Mouse (Mus musculus) forebrain, embryonic 15.5 days (tissue): ENCODE measurements around the gene Crip1. TPM values are rescaled to one million over a fixed set of nuclear protein-coding genes. Genes with fewer than 3 reads are reported as not detected.

Experiments used
- ATAC-seq: fragments of 200-750 bp; cut with Nextera tagmentation; replicated peaks from 2 replicates; pipeline ENCODE4 v1.8.0; 2017; ENCODE audit warnings: mild to moderate bottlenecking, moderate TSS enrichment, moderate library complexity
- H3K27ac ChIP-seq: fragments of 300-500 bp; sonication (generic); replicated peaks from 2 replicates; pipeline ENCODE4 v1.5.1; 2015; ENCODE audit warnings: mild to moderate bottlenecking, inconsistent platforms
- H3K27me3 ChIP-seq: fragments of 300-500 bp; sonication (generic); 2 replicates; pipeline ENCODE4 v1.6.1; 2015; ENCODE audit warnings: inconsistent platforms
- H3K36me3 ChIP-seq: fragments of 300-500 bp; sonication (generic); 2 replicates; pipeline ENCODE4 v1.6.1; 2015; ENCODE audit warnings: mild to moderate bottlenecking, inconsistent platforms
- H3K4me1 ChIP-seq: fragments of 300-500 bp; sonication (generic); 2 replicates; pipeline ENCODE4 v1.6.1; 2015; ENCODE audit warnings: inconsistent platforms
- H3K4me2 ChIP-seq: fragments of 300-500 bp; sonication (generic); replicated peaks from 2 replicates; pipeline ENCODE4 v1.6.1; 2015; ENCODE audit warnings: mild to moderate bottlenecking, inconsistent platforms
- H3K4me3 ChIP-seq: fragments of 300-500 bp; sonication (generic); 2 replicates; pipeline ENCODE4 v1.5.1; 2015; ENCODE audit warnings: mild to moderate bottlenecking, inconsistent platforms
- H3K9ac ChIP-seq: fragments of 300-500 bp; sonication (generic); replicated peaks from 2 replicates; pipeline ENCODE4 v1.6.1; 2015; ENCODE audit warnings: mild to moderate bottlenecking, inconsistent platforms
- H3K9me3 ChIP-seq: fragments of 300-500 bp; sonication (generic); 2 replicates; pipeline ENCODE4 v1.6.1; 2016; ENCODE audit warnings: inconsistent platforms
- WGBS: fragments of 180-500 bp; shearing (Covaris S2); methylation state at CpG from one replicate; pipeline ENCODE4 v1.1.7; 2015; ENCODE audit warnings: mixed read lengths; 5-methylcytosine and 5-hydroxymethylcytosine counted together
- polyA plus RNA-seq: library from polyadenylated mRNA; unstranded; fragments of >200 nt; fragmentation: Nextera tagmentation; extraction: Ambion mirVana; gene quantifications from 2 replicates; pipeline ENCODE4 v1.2.1, GENCODE M21; 2015

Crip1 gene
- 29.1 and 31.5 TPM in 2 replicates for polyA plus RNA-seq

- peak within 1 kb of the TSS; percentile 11; the same call in 1 of the 2 replicates for H3K4me2 ChIP-seq
- H3K27me3 ChIP-seq, result peaks cover 5% of the 10 kb centered on the region; the same call in 1 of the 2 replicates
- H3K9ac ChIP-seq, result no peak within 1 kb of the TSS
- no peak within 1 kb of the TSS for H3K4me3 ChIP-seq
- H3K9me3 ChIP-seq, result no peaks in the 10 kb centered on the region
- H3K27ac ChIP-seq, result peak within 1 kb of the TSS; percentile 22; the same call in 1 of the 2 replicates
- ATAC-seq, result no peak
- 10% methylated on average over 45 of the region's 45 CpGs for WGBS
- H3K36me3 ChIP-seq, result peaks cover 18% of the 10 kb centered on the region
- peaks cover 29% of the 10 kb centered on the region for H3K4me1 ChIP-seq
These were observed at the start of gene Crip1 for GRCm38 (mm10) chr12:113146112-113147057. Gene Crip1 (plus strand): TSS chr12:113146316.

DNA sequence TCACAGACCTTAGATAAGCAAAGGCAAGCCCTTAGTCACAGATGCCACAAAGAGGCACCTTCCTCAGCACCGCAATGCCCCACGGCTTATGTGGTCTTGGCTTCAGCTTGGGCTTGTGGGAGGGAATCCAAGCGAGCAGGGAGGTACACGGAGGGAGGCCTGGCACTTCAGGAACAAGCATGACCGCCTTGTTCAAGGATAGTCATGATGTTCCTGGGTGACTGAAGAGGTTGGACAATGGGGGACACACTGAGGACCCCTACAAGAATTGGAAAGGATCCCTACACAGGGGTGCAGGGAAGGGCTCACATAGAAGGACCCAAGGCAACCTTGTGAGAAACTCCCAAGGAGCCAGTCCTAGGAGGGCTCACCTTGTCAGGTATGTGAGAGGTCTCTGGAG lies 49.1 kb upstream of the Crip1 start:
- ATAC-seq, result no peak
- WGBS, result 83% methylated on average over 5 of the region's 5 CpGs
- H3K4me2 ChIP-seq, result peak overlapping the region; percentile 97
- no peaks in the 10 kb centered on the region for H3K9me3 ChIP-seq
- H3K4me1 ChIP-seq, result peaks cover 37% of the 10 kb centered on the region
- no peaks in the 10 kb centered on the region for H3K36me3 ChIP-seq
- no peak overlapping the region for H3K27ac ChIP-seq
- H3K9ac ChIP-seq, result peak overlapping the region; percentile 100; the same call in 1 of the 2 replicates
- peak overlapping the region; percentile 98 for H3K4me3 ChIP-seq
- no peaks in the 10 kb centered on the region for H3K27me3 ChIP-seq

DNA sequence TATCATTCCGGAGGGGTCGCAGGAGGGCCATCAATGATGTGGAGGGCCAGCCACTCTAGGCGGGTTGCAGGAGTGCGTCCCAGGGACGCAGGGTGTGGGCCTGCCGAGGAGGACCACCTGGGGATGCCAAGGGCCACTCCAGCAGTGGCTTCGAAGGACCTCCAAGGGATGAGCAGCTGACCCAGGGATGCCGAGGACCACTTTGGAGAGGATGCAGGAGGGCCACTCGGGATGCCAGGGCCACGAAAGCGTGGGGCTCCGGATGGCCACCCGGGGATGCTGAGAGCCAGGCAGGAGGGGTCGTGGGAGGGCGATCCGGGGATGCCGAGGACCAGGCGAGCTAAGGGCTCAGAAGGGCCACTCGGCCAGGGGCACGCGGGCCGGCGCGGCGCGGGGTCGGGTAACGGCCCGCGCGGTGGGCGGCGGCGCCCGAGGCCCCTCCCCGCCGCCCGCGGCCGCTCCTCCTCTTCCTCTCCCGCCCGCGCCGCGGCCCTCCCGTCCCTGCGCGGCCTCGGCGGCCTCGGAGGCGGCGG lies 48.3 kb upstream of the Crip1 start, which contains the start of gene Mta1:
Gene Mta1 (plus strand): TSS at position 530 of the 533 bp plus-strand sequence.
- H3K9ac ChIP-seq, result peak within 1 kb of the TSS; percentile 100
- ATAC-seq, result peak; percentile 72
- H3K9me3 ChIP-seq, result no peaks in the 10 kb centered on the region
- peaks cover 41% of the 10 kb centered on the region for H3K4me1 ChIP-seq
- H3K4me2 ChIP-seq, result peak within 1 kb of the TSS; percentile 97
- WGBS, result 2% methylated on average over 47 of the region's 53 CpGs
- H3K36me3 ChIP-seq, result no peaks in the 10 kb centered on the region
- no peaks in the 10 kb centered on the region for H3K27me3 ChIP-seq
- peak within 1 kb of the TSS; percentile 98 for H3K4me3 ChIP-seq
- H3K27ac ChIP-seq, result peak within 1 kb of the TSS; percentile 79

DNA sequence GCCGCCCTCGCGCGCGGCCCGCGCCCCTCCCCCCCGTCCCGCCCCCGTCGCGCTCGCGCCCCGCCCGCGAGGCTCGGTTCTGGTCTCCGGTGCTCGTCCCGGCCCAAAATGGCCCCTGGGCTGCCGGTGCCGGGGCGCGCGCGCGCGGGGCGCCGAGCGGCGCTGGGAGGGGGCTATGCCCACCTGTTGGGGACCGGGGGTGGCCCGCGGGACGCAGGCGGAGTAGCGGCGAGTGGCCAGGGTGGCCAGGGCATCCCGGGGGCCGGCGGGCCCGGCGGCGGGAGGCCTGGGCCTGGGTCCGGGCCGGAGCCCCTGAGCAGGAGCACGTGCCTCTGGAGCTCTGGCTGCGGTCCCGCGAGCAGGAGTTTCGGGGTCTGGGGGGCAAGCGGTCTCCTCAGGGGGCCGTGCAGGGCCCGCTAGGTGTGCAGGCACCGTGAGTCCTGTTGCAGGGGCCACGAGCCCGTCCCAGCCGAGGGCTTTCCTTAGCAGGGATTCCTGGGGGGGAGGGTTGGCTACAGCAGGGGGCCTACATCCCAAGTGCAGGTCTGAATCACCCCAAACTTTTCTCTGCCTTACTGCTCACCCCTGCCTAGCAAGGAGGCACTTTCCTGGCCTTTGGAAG lies 47.5 kb upstream of the Crip1 start:
- H3K9me3 ChIP-seq, result no peaks in the 10 kb centered on the region
- peak overlapping the region; percentile 100 for H3K9ac ChIP-seq
- peak overlapping the region; percentile 77 for H3K27ac ChIP-seq
- H3K4me3 ChIP-seq, result peak overlapping the region; percentile 98
- H3K4me2 ChIP-seq, result peak overlapping the region; percentile 92
- WGBS, result 2% methylated on average over 58 of the region's 60 CpGs
- ATAC-seq, result peak; percentile 11; the same call in 1 of the 2 replicates
- H3K4me1 ChIP-seq, result peaks cover 41% of the 10 kb centered on the region
- H3K36me3 ChIP-seq, result no peaks in the 10 kb centered on the region
- no peaks in the 10 kb centered on the region for H3K27me3 ChIP-seq

- H3K4me2 ChIP-seq, result peak overlapping the region; percentile 92
- peak overlapping the region; percentile 100 for H3K9ac ChIP-seq
- no peaks in the 10 kb centered on the region for H3K36me3 ChIP-seq
- no peak overlapping the region; the same call in 1 of the 2 replicates for H3K27ac ChIP-seq
- no peaks in the 10 kb centered on the region for H3K9me3 ChIP-seq
- no peak for ATAC-seq
- peaks cover 41% of the 10 kb centered on the region for H3K4me1 ChIP-seq
- H3K4me3 ChIP-seq, result peak overlapping the region; percentile 98
- WGBS, result 30% methylated on average over 6 of the region's 6 CpGs
- no peaks in the 10 kb centered on the region for H3K27me3 ChIP-seq
These were observed 46.5 kb upstream of the Crip1 start for GRCm38 (mm10) chr12:113099470-113100237.

DNA sequence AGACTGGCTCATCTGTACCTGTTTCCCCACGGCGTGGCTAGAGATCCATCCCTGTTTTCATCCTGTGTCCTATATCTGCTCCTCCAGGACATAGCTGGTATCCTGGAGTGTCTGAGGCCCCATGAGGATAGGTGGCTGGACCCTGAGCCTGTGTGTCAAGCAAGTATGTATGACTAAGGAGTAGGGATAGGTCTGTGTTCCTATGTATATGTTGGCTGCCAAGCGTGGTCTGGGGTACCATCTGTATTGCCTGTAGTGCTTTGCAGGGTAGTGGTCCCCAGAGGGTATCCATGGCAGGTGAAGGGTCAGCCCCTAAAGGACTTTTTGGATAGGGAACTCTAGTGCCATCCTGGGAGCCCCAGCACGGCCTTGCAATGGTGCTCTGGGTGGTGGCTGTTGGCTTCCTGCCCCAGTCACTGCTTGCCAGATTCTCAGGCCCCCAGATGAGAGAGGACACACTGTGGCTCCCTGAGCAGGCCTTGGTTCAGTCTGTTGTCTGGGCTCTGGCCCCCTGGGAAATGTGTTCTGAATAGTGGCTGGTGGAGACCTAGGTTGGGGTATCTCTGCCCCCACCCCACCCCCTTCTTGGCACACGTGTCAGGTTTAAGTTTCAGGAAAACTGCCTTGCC lies 45.6 kb upstream of the Crip1 start:
- Histone ChIP-seq H3K9me3 (no peaks in the 10 kb centered on the region), H3K4me2 (no peak overlapping the region), H3K4me3 (no peak overlapping the region), H3K27ac (no peak overlapping the region; the same call in 1 of the 2 replicates), H3K27me3 (no peaks in the 10 kb centered on the region), H3K9ac (no peak overlapping the region), H3K4me1 (peaks cover 41% of the 10 kb centered on the region), H3K36me3 (no peaks in the 10 kb centered on the region)
- WGBS, result 71% methylated on average over 5 of the region's 5 CpGs
- ATAC-seq, result no peak

DNA sequence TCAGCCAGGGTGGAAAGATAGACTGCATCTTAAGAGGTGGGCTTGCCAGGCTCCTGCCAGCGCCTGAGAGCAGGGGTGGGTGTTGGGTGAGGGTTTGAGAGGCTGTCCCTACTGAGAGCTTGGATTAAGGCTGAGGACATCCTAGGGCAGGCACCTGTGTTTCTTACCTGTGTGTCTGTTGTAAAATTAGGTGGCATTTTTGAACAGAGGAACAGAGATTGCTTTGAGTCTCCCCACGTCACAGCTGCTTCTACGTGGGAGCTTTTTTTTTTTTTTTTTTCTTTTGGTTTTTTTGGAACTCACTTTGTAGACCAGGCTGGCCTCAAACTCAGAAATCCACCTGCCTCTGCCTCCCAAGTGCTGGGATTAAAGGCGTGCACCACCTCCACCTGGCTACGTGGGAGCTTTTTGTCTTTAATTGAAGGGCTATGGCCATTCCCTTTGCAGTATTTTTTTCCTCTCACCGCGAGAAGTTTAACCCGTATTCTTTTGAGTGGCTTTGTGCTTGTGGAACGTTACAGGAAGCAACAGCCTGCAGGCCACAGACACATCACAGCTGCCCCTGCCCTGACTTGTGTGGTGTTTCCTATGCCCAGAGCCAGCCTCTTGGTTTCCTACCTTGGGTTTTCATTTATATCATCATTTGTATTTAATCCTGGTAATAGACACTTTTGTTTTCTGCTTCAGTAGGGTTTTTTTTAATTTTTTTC lies 44.7 kb upstream of the Crip1 start:
- H3K27ac ChIP-seq, result no peak overlapping the region

DNA sequence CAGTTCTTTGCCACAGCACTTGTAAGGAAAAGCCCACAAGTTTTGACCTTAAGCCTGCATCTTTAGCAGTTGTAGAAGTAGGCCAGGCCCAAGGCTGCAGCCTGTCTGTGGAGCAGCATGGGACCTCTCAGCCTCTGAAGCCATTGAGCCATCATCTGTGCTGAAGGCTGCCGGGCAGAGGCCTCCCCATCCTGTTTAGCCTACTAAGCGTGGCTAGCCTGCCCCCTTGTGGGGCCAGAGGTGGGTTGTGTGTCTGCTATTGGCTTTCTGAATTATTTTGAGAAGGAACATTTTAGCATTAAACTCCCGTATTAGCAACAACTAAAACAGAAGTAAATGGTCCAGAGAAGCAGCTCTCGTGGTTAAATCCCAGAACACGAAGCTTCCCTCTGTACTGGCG lies 43.7 kb upstream of the Crip1 start:
- H3K9ac ChIP-seq, result no peak overlapping the region
- no peak overlapping the region for H3K4me3 ChIP-seq
- H3K27me3 ChIP-seq, result no peaks in the 10 kb centered on the region
- ATAC-seq, result 0 out of 2 replicates have a peak, but pooled peaks have one; percentile 27
- no peaks in the 10 kb centered on the region for H3K36me3 ChIP-seq
- no peaks in the 10 kb centered on the region for H3K9me3 ChIP-seq
- no peak overlapping the region for H3K4me2 ChIP-seq
- WGBS, result 60% methylated on average over 6 of the region's 6 CpGs
- H3K27ac ChIP-seq, result no peak overlapping the region
- peaks cover 35% of the 10 kb centered on the region for H3K4me1 ChIP-seq

More for the DNA sequence above, 44.7 kb upstream of the Crip1 start:
- Histone ChIP-seq H3K4me2 (no peak overlapping the region), H3K27me3 (no peaks in the 10 kb centered on the region), H3K4me1 (peaks cover 41% of the 10 kb centered on the region), H3K36me3 (no peaks in the 10 kb centered on the region), H3K4me3 (no peak overlapping the region), H3K9me3 (no peaks in the 10 kb centered on the region), H3K9ac (no peak overlapping the region)
- 77% methylated on average over 9 of the region's 9 CpGs for WGBS
- ATAC-seq, result no peak

DNA sequence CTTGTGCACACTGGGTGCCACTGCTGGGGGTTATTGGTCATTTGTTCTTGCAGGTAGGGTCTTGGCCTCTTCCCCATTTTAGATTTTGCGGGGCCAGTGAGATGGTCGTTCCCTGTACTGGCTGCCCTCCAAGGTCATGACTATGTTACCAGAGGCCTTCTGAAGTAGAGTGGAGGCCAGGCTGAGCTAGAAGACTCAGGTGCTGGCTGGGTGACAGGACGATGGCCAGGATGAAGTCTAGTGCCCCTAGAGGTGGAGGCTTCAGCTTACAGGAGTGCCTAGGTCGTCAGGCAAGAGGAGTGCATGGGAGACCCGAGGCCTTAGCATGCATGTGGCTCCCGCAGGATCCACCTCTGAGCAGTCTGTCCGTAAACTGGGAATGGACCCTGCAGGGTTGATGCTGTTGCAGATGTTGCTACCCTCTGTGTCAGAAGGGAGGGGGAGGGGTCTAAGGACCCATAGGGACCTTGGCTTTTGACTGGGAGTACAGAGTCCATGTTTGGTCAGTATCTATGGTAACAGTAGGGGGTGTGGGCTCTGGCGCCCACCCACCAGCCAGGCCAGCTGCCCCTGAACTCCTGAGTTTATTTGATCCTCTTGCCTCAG lies 42.2 kb upstream of the Crip1 start:
- Histone ChIP-seq H3K36me3 (no peaks in the 10 kb centered on the region), H3K9me3 (no peaks in the 10 kb centered on the region), H3K4me2 (no peak overlapping the region), H3K4me3 (no peak overlapping the region), H3K27ac (no peak overlapping the region), H3K4me1 (peaks cover 28% of the 10 kb centered on the region), H3K9ac (no peak overlapping the region), H3K27me3 (no peaks in the 10 kb centered on the region)
- 88% methylated on average over 8 of the region's 8 CpGs for WGBS
- ATAC-seq, result no peak

GRCm38 (mm10) chr12:113106386-113106785 lies 39.7 kb upstream of the Crip1 start:
- H3K9ac ChIP-seq, result no peak overlapping the region
- H3K4me2 ChIP-seq, result no peak overlapping the region
- ATAC-seq, result no peak
- 93% methylated on average over 6 of the region's 6 CpGs for WGBS
- no peak overlapping the region for H3K4me3 ChIP-seq
- peaks cover 5% of the 10 kb centered on the region; the same call in 1 of the 2 replicates for H3K4me1 ChIP-seq
- no peak overlapping the region for H3K27ac ChIP-seq
- H3K9me3 ChIP-seq, result no peaks in the 10 kb centered on the region
- no peaks in the 10 kb centered on the region for H3K36me3 ChIP-seq
- H3K27me3 ChIP-seq, result no peaks in the 10 kb centered on the region
